Mouse (Mus musculus) yolk sac, embryonic 10.5 days (tissue): Measurements from ENCODE around the gene Tanc2.

Experiments used
- DNase-seq: peaks from one replicate; pipeline ENCODE4 v3.0.0-alpha.2; 2017; ENCODE audit warnings: low spot score

Tanc2 gene

GRCm38 (mm10) chr11:105952911-105953386 lies 363.2 kb downstream of the Tanc2 start, which contains the start of gene Cyb561:
Gene Cyb561, minus strand, starts transcription at chr11:105953336.
- DNase-seq = no peak

- DNase-seq = no peak
Measured at GRCm38 (mm10) chr11:105953402-105953801, 363.6 kb downstream of the Tanc2 start.

- no peak for DNase-seq
Measured at GRCm38 (mm10) chr11:105955815-105956430, 366.1 kb downstream of the Tanc2 start.

- no peak for DNase-seq
Measured at GRCm38 (mm10) chr11:105957501-105957900, 367.7 kb downstream of the Tanc2 start.

- no peak for DNase-seq
Measured at GRCm38 (mm10) chr11:105958566-105958965, 368.8 kb downstream of the Tanc2 start.

GRCm38 (mm10) chr11:105959355-105959754 lies 369.6 kb downstream of the Tanc2 start:
- DNase-seq = no peak

GRCm38 (mm10) chr11:105964691-105965090 lies 374.9 kb downstream of the Tanc2 start:
- no peak for DNase-seq

- no peak for DNase-seq
Measured at GRCm38 (mm10) chr11:105966288-105966687, 376.5 kb downstream of the Tanc2 start.

GRCm38 (mm10) chr11:105967741-105968574 lies 378.2 kb downstream of the Tanc2 start, which contains the start of gene Ace:
Gene Ace, plus strand, starts transcription at chr11:105967945.
- peak; percentile 52 for DNase-seq

- no peak for DNase-seq
Measured at GRCm38 (mm10) chr11:105968948-105969347, 379.2 kb downstream of the Tanc2 start.

GRCm38 (mm10) chr11:105969516-105969915 lies 379.7 kb downstream of the Tanc2 start:
- no peak for DNase-seq

GRCm38 (mm10) chr11:105974593-105974992 lies 384.8 kb downstream of the Tanc2 start:
- no peak for DNase-seq

- DNase-seq = no peak
Measured at GRCm38 (mm10) chr11:105975050-105975449, 385.3 kb downstream of the Tanc2 start.

- DNase-seq = no peak
Measured at GRCm38 (mm10) chr11:105975636-105976035, 385.9 kb downstream of the Tanc2 start.

- no peak for DNase-seq
Measured at GRCm38 (mm10) chr11:105978232-105978631, 388.4 kb downstream of the Tanc2 start.

GRCm38 (mm10) chr11:105978634-105979033 lies 388.8 kb downstream of the Tanc2 start:
- no peak for DNase-seq
